Mouse (Mus musculus) intestine, postnatal 0 days (tissue): ENCODE measurements around the gene Ebf1. TPM values are rescaled to one million over a fixed set of nuclear protein-coding genes. Genes with fewer than 3 reads are reported as not detected.

Experiments used
- ATAC-seq: fragments of 200-750 bp; cut with Nextera tagmentation; 2 replicates; pipeline ENCODE4 v1.8.0; 2017; ENCODE audit warnings: mild to moderate bottlenecking, moderate TSS enrichment, moderate library complexity
- H3K27ac ChIP-seq: fragments of 300-500 bp; sonication (generic); 2 replicates; pipeline ENCODE4 v1.5.1; 2014; ENCODE audit warnings: mild to moderate bottlenecking, low read depth, low read length, moderate library complexity
- H3K27me3 ChIP-seq: fragments of 300-500 bp; sonication (generic); replicated peaks from 2 replicates; pipeline ENCODE4 v1.6.1; 2014; ENCODE audit warnings: low read length, mixed read lengths; ENCODE audit not compliant: control insufficient read depth, insufficient read depth
- H3K36me3 ChIP-seq: fragments of 300-500 bp; sonication (generic); 2 replicates; pipeline ENCODE4 v1.6.1; 2014; ENCODE audit warnings: mild to moderate bottlenecking, moderate library complexity; ENCODE audit not compliant: control insufficient read depth, insufficient read depth
- H3K4me1 ChIP-seq: fragments of 300-500 bp; sonication (generic); replicated peaks from 2 replicates; pipeline ENCODE4 v1.6.1; 2014; ENCODE audit warnings: antibody characterized with exemption, low read length, mixed read lengths; ENCODE audit not compliant: control insufficient read depth, insufficient read depth
- H3K4me2 ChIP-seq: fragments of 300-500 bp; sonication (generic); replicated peaks from 2 replicates; pipeline ENCODE4 v1.6.1; 2014; ENCODE audit warnings: low read depth, mild to moderate bottlenecking, moderate library complexity
- H3K4me3 ChIP-seq: fragments of 300-500 bp; sonication (generic); 2 replicates; pipeline ENCODE4 v1.5.1; 2014; ENCODE audit warnings: low read depth, low read length
- H3K9ac ChIP-seq: fragments of 300-500 bp; sonication (generic); 2 replicates; pipeline ENCODE4 v1.6.1; 2014; ENCODE audit warnings: mild to moderate bottlenecking, low read depth, low read length
- H3K9me3 ChIP-seq: fragments of 300-500 bp; sonication (generic); 2 replicates; pipeline ENCODE4 v1.6.1; 2016; ENCODE audit warnings: mixed run types; ENCODE audit not compliant: control insufficient read depth
- CTCF ChIP-seq: sonication (generic); IDR thresholded peaks from 2 replicates; pipeline ENCODE4 v1.5.1; 2016; ENCODE audit warnings: low read depth, mild to moderate bottlenecking, control low read depth, antibody characterized with exemption, moderate library complexity
- WGBS: fragments of 180-500 bp; shearing (Covaris S2); extraction: QIAGEN DNeasy Blood & Tissue Kit; methylation state at CpG from one replicate; pipeline ENCODE4 v1.1.7; 2014; 5-methylcytosine and 5-hydroxymethylcytosine counted together
- polyA plus RNA-seq: library from polyadenylated mRNA; unstranded; fragments of >200 nt; fragmentation: Nextera tagmentation; extraction: Ambion mirVana; gene quantifications from 2 replicates; pipeline ENCODE4 v1.2.1, GENCODE M21; 2015

Gene Ebf1
- polyA plus RNA-seq, 1 experiment from 2014 or later: 4.0 TPM

DNA sequence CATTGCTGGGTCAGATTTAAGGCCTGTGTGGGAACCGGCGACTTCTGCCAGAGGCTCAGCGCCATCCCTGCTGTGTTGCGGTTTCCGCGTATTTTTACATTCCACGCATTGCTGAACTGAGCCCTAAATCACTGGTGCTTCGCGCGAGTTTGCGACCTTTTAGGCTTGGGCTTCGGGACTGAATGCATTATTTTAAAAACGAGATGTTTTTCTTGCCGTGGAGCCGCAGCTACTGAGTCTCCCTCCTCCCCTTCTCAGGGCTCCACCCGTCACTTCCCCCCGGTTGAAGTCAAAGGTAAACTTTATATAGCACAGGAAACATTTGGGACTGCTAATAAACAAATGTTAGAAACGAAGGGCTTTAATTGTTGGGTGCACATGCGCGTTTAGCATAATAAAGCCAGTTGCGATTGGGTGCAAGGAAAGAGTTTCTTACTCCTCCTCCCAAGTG lies 68.8 kb downstream of the Ebf1 start:
- WGBS: 28% methylated on average over 21 of the region's 21 CpGs
- no peak overlapping the region for H3K9ac ChIP-seq
- H3K27me3 ChIP-seq: no peaks in the 10 kb centered on the region
- peak overlapping the region; percentile 33 for H3K4me2 ChIP-seq
- H3K27ac ChIP-seq: no peak overlapping the region
- no peaks in the 10 kb centered on the region for H3K9me3 ChIP-seq
- ATAC-seq: no peak
- no peaks in the 10 kb centered on the region for H3K4me1 ChIP-seq
- TF ChIP-seq CTCF: no peak
- no peaks in the 10 kb centered on the region for H3K36me3 ChIP-seq
- H3K4me3 ChIP-seq: no peak overlapping the region

DNA sequence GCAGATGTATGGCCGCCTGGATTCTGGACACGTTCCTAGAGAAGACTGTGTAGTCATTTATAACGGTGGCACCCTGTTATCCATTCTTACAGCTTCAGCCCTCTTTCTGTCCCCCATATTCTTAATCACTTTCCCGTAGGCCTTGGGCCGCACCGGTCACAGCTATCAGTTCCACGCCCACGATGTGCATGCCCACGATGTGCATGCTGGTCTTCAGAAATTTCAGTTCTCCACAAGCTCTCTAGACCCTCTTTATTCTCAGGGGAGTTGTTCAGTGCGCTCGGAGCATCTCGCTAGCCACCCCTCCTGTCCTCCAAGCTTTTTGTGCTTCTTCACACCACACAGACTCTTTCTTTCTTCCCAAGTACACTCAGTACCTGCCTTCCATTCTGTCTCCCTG lies 69.3 kb downstream of the Ebf1 start:
- 69% methylated on average over 12 of the region's 12 CpGs for WGBS
- H3K4me2 ChIP-seq: no peak overlapping the region
- H3K36me3 ChIP-seq: no peaks in the 10 kb centered on the region
- H3K9me3 ChIP-seq: no peaks in the 10 kb centered on the region
- no peak for ATAC-seq
- no peaks in the 10 kb centered on the region for H3K27me3 ChIP-seq
- no peaks in the 10 kb centered on the region for H3K4me1 ChIP-seq
- H3K27ac ChIP-seq: no peak overlapping the region
- no peak overlapping the region for H3K9ac ChIP-seq
- H3K4me3 ChIP-seq: no peak overlapping the region
- TF ChIP-seq CTCF: no peak

DNA sequence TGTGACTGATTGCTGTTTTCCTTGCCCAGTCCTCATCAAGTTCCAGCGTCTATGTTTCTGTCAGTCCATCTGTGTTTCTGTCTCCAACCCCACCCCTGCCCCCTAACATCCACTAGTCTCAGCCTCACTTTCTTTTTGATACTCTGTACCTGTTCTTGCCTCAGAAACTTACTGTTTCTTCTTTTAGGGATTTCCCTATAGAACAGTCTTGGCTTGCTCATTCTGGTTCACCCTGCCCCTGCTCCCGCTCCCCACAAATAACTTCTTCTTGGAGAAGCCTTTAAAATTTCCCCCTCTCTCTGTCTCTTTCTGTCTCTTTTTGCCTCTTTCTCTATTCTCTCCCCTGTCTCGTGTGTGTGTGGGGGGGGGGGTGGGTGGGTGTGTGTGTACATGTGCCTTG lies 71.4 kb downstream of the Ebf1 start:
- Histone ChIP-seq H3K27ac (no peak overlapping the region), H3K4me3 (no peak overlapping the region), H3K36me3 (no peaks in the 10 kb centered on the region), H3K9me3 (no peaks in the 10 kb centered on the region), H3K4me1 (no peaks in the 10 kb centered on the region), H3K9ac (no peak overlapping the region), H3K27me3 (no peaks in the 10 kb centered on the region), H3K4me2 (no peak overlapping the region)
- no peak for ATAC-seq
- no peak for TF ChIP-seq CTCF
- WGBS: 73% methylated on average over 3 of the region's 3 CpGs

DNA sequence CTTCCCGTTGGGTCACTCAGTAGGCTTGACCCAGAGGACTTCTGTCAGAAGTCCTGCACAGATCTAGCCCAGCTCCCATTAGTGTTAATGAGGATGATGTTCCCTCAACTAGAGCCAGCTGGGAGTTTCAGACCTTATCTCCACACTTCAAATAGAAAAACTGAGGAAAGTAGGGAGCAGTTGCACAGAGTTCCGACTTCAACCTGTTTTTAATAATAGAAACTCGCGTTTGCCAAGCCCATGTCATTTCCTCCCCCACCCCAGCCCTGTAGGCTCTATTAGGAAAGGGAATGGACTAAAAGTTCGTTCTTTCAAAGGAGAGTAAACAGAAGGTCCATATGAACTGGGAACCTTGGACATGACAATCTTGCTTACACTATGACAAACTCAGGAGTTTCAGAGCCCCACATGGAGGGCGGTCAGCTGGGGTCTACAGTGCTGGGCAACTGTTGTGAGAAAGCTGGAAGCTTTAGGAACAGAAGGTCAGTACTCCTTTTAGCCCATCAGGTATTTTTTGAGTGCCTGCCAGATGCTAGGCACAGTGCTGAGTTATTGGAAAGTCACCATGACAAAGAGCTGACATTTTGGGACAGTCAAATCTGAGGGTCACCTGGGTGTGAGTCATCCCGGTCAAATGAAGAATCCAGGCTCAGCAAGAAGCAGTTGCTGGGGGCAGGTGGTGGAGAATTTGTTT lies 72.6 kb downstream of the Ebf1 start:
- H3K9me3 ChIP-seq: no peaks in the 10 kb centered on the region
- H3K4me1 ChIP-seq: no peaks in the 10 kb centered on the region
- no peaks in the 10 kb centered on the region for H3K36me3 ChIP-seq
- H3K4me2 ChIP-seq: no peak overlapping the region
- no peak overlapping the region for H3K4me3 ChIP-seq
- no peak overlapping the region for H3K27ac ChIP-seq
- H3K27me3 ChIP-seq: no peaks in the 10 kb centered on the region
- no peak for TF ChIP-seq CTCF
- 77% methylated on average over 7 of the region's 7 CpGs for WGBS
- no peak overlapping the region for H3K9ac ChIP-seq
- no peak for ATAC-seq

DNA sequence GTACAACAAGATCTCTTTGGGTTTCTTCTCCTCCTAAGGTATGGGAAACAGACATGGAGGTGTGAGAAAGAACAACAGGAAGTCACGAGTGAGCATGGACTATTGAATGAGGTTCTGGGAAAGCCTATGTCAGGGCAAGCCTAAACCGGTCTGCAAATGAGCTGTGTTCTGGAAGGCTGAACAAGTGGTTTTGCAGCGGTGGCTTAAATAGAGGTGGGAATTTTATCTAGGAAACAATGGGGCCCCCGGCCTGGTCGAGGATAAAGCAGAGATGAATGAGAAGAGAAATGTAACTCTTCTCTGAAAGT lies 73.1 kb downstream of the Ebf1 start:
- no peak for TF ChIP-seq CTCF
- H3K27me3 ChIP-seq: no peaks in the 10 kb centered on the region
- no peak overlapping the region for H3K4me2 ChIP-seq
- no peak for ATAC-seq
- H3K36me3 ChIP-seq: no peaks in the 10 kb centered on the region
- H3K4me3 ChIP-seq: no peak overlapping the region
- no peak overlapping the region for H3K27ac ChIP-seq
- WGBS: 85% methylated on average over 5 of the region's 5 CpGs
- no peak overlapping the region for H3K9ac ChIP-seq
- H3K4me1 ChIP-seq: no peaks in the 10 kb centered on the region
- H3K9me3 ChIP-seq: no peaks in the 10 kb centered on the region

DNA sequence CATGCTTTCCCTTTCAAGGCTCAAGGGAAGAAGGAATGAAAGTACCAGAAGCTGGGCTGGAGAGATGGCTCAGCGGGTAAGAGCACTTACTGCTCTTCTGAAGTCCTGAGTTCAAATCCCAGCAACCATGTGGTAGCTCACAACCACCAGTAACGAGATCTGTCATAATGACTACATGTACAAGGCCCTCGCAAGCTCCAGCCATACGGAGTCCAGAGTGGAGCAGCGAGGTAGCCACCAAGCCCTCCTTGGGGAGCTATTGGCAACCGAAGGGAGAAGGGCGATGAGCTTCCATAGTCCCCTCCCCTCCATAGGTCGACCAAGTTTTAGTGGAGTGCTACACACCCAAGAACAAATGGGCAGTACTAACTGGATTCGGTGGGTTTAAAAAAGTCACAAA lies 78.3 kb downstream of the Ebf1 start:
- no peak overlapping the region for H3K4me3 ChIP-seq
- no peaks in the 10 kb centered on the region for H3K36me3 ChIP-seq
- H3K27ac ChIP-seq: no peak overlapping the region
- H3K9ac ChIP-seq: no peak overlapping the region
- H3K4me2 ChIP-seq: no peak overlapping the region
- ATAC-seq: no peak
- H3K4me1 ChIP-seq: no peaks in the 10 kb centered on the region
- WGBS: 96% methylated on average over 9 of the region's 9 CpGs
- no peaks in the 10 kb centered on the region for H3K27me3 ChIP-seq
- no peak for TF ChIP-seq CTCF
- no peaks in the 10 kb centered on the region for H3K9me3 ChIP-seq
